Mouse (Mus musculus) left cerebral cortex, adult 18-20 months (tissue): ENCODE data around the gene Pkib. TPM values are rescaled to one million over a fixed set of nuclear protein-coding genes. Genes with fewer than 3 reads are reported as not detected.

Experiments used
- DNase-seq, 2 experiments: peaks; one replicate each; pipeline ENCODE4 v3.0.0; 2021 to 2022; ENCODE audit warnings: low spot score in 2 of 2, mixed read lengths in 1 of 2
- total RNA-seq, 2 experiments: library from RNA; stranded (reverse); gene quantifications; 2 replicates each; pipeline ENCODE4 v1.2.3; 2021

Pkib gene
- total RNA-seq, 2 experiments from 2014 or later = 15.7 to 16.7 TPM

GRCm38 (mm10) chr10:57727666-57728065, 95.9 kb downstream of the Pkib start:
- DNase-seq = no peak

- DNase-seq = no peak
These were observed 99.9 kb downstream of the Pkib start for GRCm38 (mm10) chr10:57731672-57732071.

- DNase-seq = no peak
These were observed 109.0 kb downstream of the Pkib start for GRCm38 (mm10) chr10:57740733-57741132.

- DNase-seq = no peak
These were observed 109.6 kb downstream of the Pkib start for GRCm38 (mm10) chr10:57741351-57741750.

- no peak for DNase-seq
These were observed 111.3 kb downstream of the Pkib start for GRCm38 (mm10) chr10:57743045-57743444.

GRCm38 (mm10) chr10:57743606-57744016, 111.8 kb downstream of the Pkib start:
- DNase-seq = peak; percentile 17 to 34

- peak in 1 of 2 experiments; percentile 21 for DNase-seq
These were observed 112.5 kb downstream of the Pkib start for GRCm38 (mm10) chr10:57744128-57744765.

GRCm38 (mm10) chr10:57745452-57745851, 113.7 kb downstream of the Pkib start:
- no peak for DNase-seq

GRCm38 (mm10) chr10:57747127-57747526, 115.3 kb downstream of the Pkib start:
- no peak for DNase-seq

- DNase-seq = no peak
These were observed 121.6 kb downstream of the Pkib start for GRCm38 (mm10) chr10:57753343-57753742.

GRCm38 (mm10) chr10:57755201-57755736, 123.5 kb downstream of the Pkib start:
- DNase-seq = no peak

GRCm38 (mm10) chr10:57758999-57759398, 127.2 kb downstream of the Pkib start:
- no peak for DNase-seq

GRCm38 (mm10) chr10:57760694-57761093, 128.9 kb downstream of the Pkib start:
- DNase-seq = no peak

- DNase-seq = no peak
These were observed 131.3 kb downstream of the Pkib start for GRCm38 (mm10) chr10:57763044-57763443.

GRCm38 (mm10) chr10:57783289-57784130, 151.7 kb downstream of the Pkib start:
- DNase-seq = peak; percentile 11 to 44

GRCm38 (mm10) chr10:57784131-57784875, 152.5 kb downstream of the Pkib start:
- DNase-seq = peak; percentile 57 to 64

GRCm38 (mm10) chr10:57784876-57785150, 153.0 kb downstream of the Pkib start, which contains the start of gene Fabp7:
Fabp7 (plus strand) TSS chr10:57784881.
- no peak for DNase-seq

GRCm38 (mm10) chr10:57785552-57785951, 153.8 kb downstream of the Pkib start:
- no peak for DNase-seq
